Mouse (Mus musculus): ENCODE results near the gene Tmem106c. TPM values are rescaled to one million over a fixed set of nuclear protein-coding genes. Genes with fewer than 3 reads are reported as not detected.

Gene Tmem106c
- polyA plus RNA-seq, 1 experiment, result 0.37 TPM

DNA sequence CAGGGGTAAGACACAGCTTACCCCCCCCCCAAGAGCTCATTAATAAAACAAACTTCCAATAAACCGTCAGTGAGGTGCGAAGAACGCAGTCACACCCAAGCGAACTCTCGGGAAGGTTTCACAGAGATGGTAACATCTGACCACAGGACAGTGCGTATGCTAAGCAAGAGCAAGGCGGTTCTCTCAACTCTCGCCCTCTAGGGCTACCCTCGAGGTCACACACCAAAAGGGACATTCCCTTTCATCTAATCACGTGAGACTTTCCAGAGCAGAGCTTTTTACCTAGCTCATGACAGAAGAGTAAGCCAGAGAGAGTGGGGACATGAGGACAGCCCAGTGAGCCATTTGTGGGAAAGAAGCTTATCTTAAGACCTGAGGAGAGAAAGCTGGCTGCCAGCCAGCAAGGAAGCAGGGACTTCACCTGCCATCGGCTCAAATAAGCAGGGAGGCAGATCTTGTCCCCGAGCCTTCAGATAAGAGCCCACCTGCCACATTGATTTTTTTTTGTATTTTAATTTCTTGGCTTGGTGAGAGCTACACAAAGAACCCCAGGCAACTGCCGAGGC is 34.7 kb upstream of the Tmem106c start:
- H3K36me3 ChIP-seq (ENCODE audit: control insufficient read depth), result no peaks in the 10 kb centered on the region
- no peak overlapping the region for H3K4me3 ChIP-seq (replicated peaks)
- no peaks in the 10 kb centered on the region for H3K27me3 ChIP-seq (ENCODE audit: control insufficient read depth)
- no peaks in the 10 kb centered on the region for H3K4me1 ChIP-seq (ENCODE audit: control insufficient read depth)
- no peaks in the 10 kb centered on the region for H3K9me3 ChIP-seq (ENCODE audit: control insufficient read depth, low read length)
- no peak for TF ChIP-seq GATA1 (IDR thresholded peaks at IDR 0.05; ENCODE audit: low read length)
- no peak for TF ChIP-seq TAL1 (IDR thresholded peaks at IDR 0.05; ENCODE audit: low read length)

DNA sequence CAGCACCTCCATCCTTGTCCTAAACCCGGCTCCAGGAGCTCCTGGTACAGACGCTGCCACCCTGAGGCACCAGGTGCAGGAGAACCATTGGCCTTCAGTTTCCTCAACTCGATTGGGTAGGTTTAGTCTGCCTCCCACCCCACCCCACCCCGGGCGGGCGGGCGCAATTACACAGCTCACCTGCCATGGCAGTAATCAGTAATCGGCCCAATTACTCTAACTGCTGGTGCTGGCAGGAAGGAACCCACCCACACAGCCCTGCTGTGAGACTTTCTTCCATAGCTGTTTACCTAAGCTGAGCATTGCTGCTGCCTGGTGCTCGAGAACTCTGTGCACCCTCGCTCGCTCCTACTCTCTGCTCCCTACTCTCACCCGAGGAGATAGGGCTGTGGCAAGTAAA is 31.6 kb upstream of the Tmem106c start:
- no peaks in the 10 kb centered on the region for H3K36me3 ChIP-seq (ENCODE audit: control insufficient read depth)

DNA sequence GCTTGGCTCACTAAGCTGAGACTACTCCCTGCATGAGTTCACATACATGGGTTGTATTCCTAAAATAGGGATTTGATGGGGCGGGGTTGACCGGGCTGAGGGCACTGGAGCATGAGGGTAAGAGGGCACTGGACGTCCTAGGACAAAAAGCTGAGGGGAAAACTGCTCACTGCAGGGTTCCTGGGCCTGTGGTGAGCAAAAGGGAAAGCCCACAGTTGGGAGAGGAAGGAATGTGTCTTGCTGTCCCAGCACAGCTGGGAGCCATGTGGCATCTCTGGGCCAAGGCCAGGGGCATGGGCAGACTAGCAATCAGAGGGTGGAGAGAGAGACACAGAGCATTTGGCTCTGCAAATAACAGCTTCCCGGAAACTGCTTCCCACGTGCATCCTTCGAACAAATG is 25.4 kb upstream of the Tmem106c start:
- no peaks in the 10 kb centered on the region for H3K36me3 ChIP-seq (ENCODE audit: control insufficient read depth)
- H3K4me1 ChIP-seq (ENCODE audit: control insufficient read depth), result no peaks in the 10 kb centered on the region
- no peaks in the 10 kb centered on the region for H3K9me3 ChIP-seq (ENCODE audit: control insufficient read depth, low read length)
- H3K27me3 ChIP-seq (ENCODE audit: control insufficient read depth), result no peaks in the 10 kb centered on the region
- no peak overlapping the region for H3K4me3 ChIP-seq (replicated peaks)
- TF ChIP-seq GATA1 (IDR thresholded peaks at IDR 0.05; ENCODE audit: low read length), result no peak
- TF ChIP-seq TAL1 (IDR thresholded peaks at IDR 0.05; ENCODE audit: low read length), result no peak

More for the DNA sequence above, 31.6 kb upstream of the Tmem106c start:
- Histone ChIP-seq H3K27me3 (ENCODE audit: control insufficient read depth) (no peaks in the 10 kb centered on the region), H3K9me3 (ENCODE audit: control insufficient read depth, low read length) (no peaks in the 10 kb centered on the region), H3K4me1 (ENCODE audit: control insufficient read depth) (no peaks in the 10 kb centered on the region), H3K4me3 (replicated peaks) (no peak overlapping the region)
- TF ChIP-seq TAL1 (IDR thresholded peaks at IDR 0.05; ENCODE audit: low read length) (no peak), GATA1 (IDR thresholded peaks at IDR 0.05; ENCODE audit: low read length) (no peak)

GRCm38 (mm10) chr15:97940088-97940487 is 23.9 kb upstream of the Tmem106c start:
- TF ChIP-seq TAL1 (IDR thresholded peaks at IDR 0.05; ENCODE audit: low read length) (no peak), GATA1 (IDR thresholded peaks at IDR 0.05; ENCODE audit: low read length) (no peak)
- Histone ChIP-seq H3K36me3 (ENCODE audit: control insufficient read depth) (no peaks in the 10 kb centered on the region), H3K4me3 (replicated peaks) (no peak overlapping the region), H3K4me1 (ENCODE audit: control insufficient read depth) (no peaks in the 10 kb centered on the region), H3K27me3 (ENCODE audit: control insufficient read depth) (no peaks in the 10 kb centered on the region), H3K9me3 (ENCODE audit: control insufficient read depth, low read length) (no peaks in the 10 kb centered on the region)

DNA sequence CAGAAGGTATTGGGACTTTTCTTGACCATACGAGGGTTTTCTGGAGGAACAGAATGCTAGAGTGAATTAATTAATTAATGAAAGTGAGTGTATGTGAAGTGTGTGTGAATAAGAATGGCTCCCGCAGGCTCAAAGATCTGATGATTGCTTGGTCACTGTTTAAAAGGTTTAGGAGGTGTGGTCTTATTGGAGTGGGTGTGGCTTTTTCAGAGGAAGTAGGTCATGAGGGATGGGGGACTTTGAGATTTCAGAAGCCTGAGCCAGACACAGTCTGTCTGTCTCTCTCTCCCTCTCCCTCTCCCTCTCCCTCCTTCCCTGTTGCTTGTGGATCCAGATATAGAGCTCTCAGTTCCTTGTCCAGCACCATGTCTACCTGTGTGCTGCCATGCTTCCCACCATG is 22.7 kb upstream of the Tmem106c start:
- H3K36me3 ChIP-seq (ENCODE audit: control insufficient read depth), result no peaks in the 10 kb centered on the region
- no peak for TF ChIP-seq GATA1 (IDR thresholded peaks at IDR 0.05; ENCODE audit: low read length)
- H3K27me3 ChIP-seq (ENCODE audit: control insufficient read depth), result no peaks in the 10 kb centered on the region
- no peaks in the 10 kb centered on the region for H3K9me3 ChIP-seq (ENCODE audit: control insufficient read depth, low read length)
- no peaks in the 10 kb centered on the region for H3K4me1 ChIP-seq (ENCODE audit: control insufficient read depth)
- H3K4me3 ChIP-seq (replicated peaks), result no peak overlapping the region

DNA sequence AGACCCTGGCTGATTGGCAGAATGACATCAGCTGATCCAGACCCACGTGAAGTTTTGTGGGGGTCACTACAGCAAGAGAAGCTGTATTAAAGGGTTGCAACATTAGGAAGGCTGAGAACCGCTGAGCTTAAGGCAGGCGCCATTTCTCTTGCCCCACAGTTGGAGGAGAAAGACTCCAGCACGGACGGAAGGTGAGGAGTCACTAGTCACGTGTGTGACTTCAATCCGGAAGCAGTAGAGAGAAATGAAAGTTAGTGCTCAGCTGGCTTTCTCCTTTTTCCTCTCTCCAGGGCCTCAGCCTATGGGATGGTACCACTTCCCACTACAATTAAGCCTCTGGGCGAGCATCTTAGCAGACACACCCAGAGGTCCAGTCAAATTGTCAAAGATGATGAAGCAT is 21.5 kb upstream of the Tmem106c start:
- no peak for TF ChIP-seq GATA1 (IDR thresholded peaks at IDR 0.05; ENCODE audit: low read length)
- TF ChIP-seq TAL1 (IDR thresholded peaks at IDR 0.05; ENCODE audit: low read length), result no peak
- no peaks in the 10 kb centered on the region for H3K27me3 ChIP-seq (ENCODE audit: control insufficient read depth)
- H3K36me3 ChIP-seq (ENCODE audit: control insufficient read depth), result no peaks in the 10 kb centered on the region
- H3K4me1 ChIP-seq (ENCODE audit: control insufficient read depth), result no peaks in the 10 kb centered on the region
- H3K9me3 ChIP-seq (ENCODE audit: control insufficient read depth, low read length), result no peaks in the 10 kb centered on the region
- H3K4me3 ChIP-seq (replicated peaks), result no peak overlapping the region

- H3K27me3 ChIP-seq (ENCODE audit: control insufficient read depth), result no peaks in the 10 kb centered on the region
- no peaks in the 10 kb centered on the region for H3K9me3 ChIP-seq (ENCODE audit: control insufficient read depth, low read length)
- TF ChIP-seq GATA1 (IDR thresholded peaks at IDR 0.05; ENCODE audit: low read length) (no peak), TAL1 (IDR thresholded peaks at IDR 0.05; ENCODE audit: low read length) (no peak)
- no peaks in the 10 kb centered on the region for H3K36me3 ChIP-seq (ENCODE audit: control insufficient read depth)
- H3K4me3 ChIP-seq (replicated peaks), result no peak overlapping the region
- no peaks in the 10 kb centered on the region for H3K4me1 ChIP-seq (ENCODE audit: control insufficient read depth)
These were observed 20.6 kb upstream of the Tmem106c start for GRCm38 (mm10) chr15:97943356-97943755.

GRCm38 (mm10) chr15:97944919-97945574 is 19.0 kb upstream of the Tmem106c start:
- TF ChIP-seq TAL1 (IDR thresholded peaks at IDR 0.05; ENCODE audit: low read length), result no peak
- no peak for TF ChIP-seq GATA1 (IDR thresholded peaks at IDR 0.05; ENCODE audit: low read length)
- H3K27me3 ChIP-seq (ENCODE audit: control insufficient read depth), result no peaks in the 10 kb centered on the region
- no peaks in the 10 kb centered on the region for H3K4me1 ChIP-seq (ENCODE audit: control insufficient read depth)
- H3K36me3 ChIP-seq (ENCODE audit: control insufficient read depth), result no peaks in the 10 kb centered on the region
- no peaks in the 10 kb centered on the region for H3K9me3 ChIP-seq (ENCODE audit: control insufficient read depth, low read length)
- no peak overlapping the region for H3K4me3 ChIP-seq (replicated peaks)

DNA sequence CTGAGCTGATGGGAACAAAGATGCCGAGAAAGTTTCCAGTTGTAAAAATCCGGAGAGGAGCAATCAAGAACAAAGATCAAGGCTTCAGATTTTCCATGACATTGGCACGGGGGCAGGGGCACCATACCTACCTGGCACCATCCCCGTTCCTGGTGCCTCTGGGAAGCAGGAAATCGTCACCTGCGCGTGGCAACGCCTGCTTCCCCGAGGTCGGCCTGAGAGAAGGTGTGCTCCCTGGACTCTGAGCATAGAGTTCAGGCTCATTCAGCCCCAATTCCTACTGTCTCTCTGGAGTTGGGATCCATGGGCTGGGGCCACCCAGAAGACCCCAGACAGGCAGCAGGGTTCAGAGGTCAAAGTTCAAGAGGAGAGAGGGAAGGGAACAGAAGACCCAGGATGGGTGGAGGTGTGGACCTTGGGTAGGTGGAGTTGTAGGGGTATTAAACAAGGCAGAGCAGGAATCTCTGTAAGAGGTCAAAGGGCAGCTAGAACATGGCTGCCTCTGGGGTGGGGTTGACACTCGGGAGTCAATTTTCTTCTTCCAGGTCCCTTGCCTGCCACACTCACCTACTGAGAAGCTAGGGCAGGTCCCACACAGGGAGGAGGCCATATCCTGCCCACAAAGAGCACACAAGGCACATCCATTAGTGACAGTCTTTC is 18.2 kb upstream of the Tmem106c start:
- TF ChIP-seq GATA1 (IDR thresholded peaks at IDR 0.05; ENCODE audit: low read length) (no peak), TAL1 (IDR thresholded peaks at IDR 0.05; ENCODE audit: low read length) (no peak)
- Histone ChIP-seq H3K4me1 (ENCODE audit: control insufficient read depth) (no peaks in the 10 kb centered on the region), H3K27me3 (ENCODE audit: control insufficient read depth) (no peaks in the 10 kb centered on the region), H3K36me3 (ENCODE audit: control insufficient read depth) (no peaks in the 10 kb centered on the region), H3K4me3 (replicated peaks) (no peak overlapping the region), H3K9me3 (ENCODE audit: control insufficient read depth, low read length) (no peaks in the 10 kb centered on the region)

Measured in erythroblast, embryonic 14.5 days (primary cell).